Mouse (Mus musculus) gastrocnemius, adult 2 months (tissue): ENCODE results near the gene Strbp. TPM values are rescaled to one million over a fixed set of nuclear protein-coding genes. Genes with fewer than 3 reads are reported as not detected.

ENCODE experiments used
- DNase-seq: peaks from one replicate; pipeline ENCODE4 v3.0.0; 2022
- H3K27ac ChIP-seq: fragments of 200-600 bp; 2 replicates; pipeline ENCODE4 v1.8.1; 2022; ENCODE audit warnings: mild to moderate bottlenecking
- H3K4me3 ChIP-seq: fragments of 200-600 bp; 2 replicates; pipeline ENCODE4 v1.8.1; 2022; ENCODE audit warnings: mild to moderate bottlenecking, moderate library complexity
- CTCF ChIP-seq: fragments of 200-600 bp; IDR thresholded peaks from 2 replicates; pipeline ENCODE4 v1.8.1; 2022; ENCODE audit warnings: antibody characterized with exemption, mild to moderate bottlenecking, moderate library complexity
- intact Hi-C: fragments of 180-260 bp; cut with DNase I; formaldehyde crosslinking; loops from one replicate; pipeline ENCODE4 v1.15.1; 2025
- total RNA-seq, 2 experiments: library from RNA; stranded (reverse); gene quantifications; 2 replicates each; pipeline ENCODE4 v1.2.3; 2021

Gene Strbp
- total RNA-seq, 2 experiments from 2014 or later: 20.1 to 22.4 TPM

- peak; percentile 30; the same call in 1 of the 2 replicates for TF ChIP-seq CTCF
- no peak overlapping the region for H3K27ac ChIP-seq
- H3K4me3 ChIP-seq: no peak overlapping the region
- DNase-seq: no peak
- intact Hi-C loops: no loop called here
Observed at GRCm38 (mm10) chr2:37684864-37685263, 18.8 kb downstream of the Strbp start.

- H3K4me3 ChIP-seq: no peak overlapping the region
- DNase-seq: no peak
- intact Hi-C loops: no loop called here
- no peak overlapping the region for H3K27ac ChIP-seq
- no peak for TF ChIP-seq CTCF
Observed at GRCm38 (mm10) chr2:37682197-37682811, 21.4 kb downstream of the Strbp start.

GRCm38 (mm10) chr2:37651086-37651485 is 52.6 kb downstream of the Strbp start:
- no peak for TF ChIP-seq CTCF
- no peak overlapping the region for H3K27ac ChIP-seq
- H3K4me3 ChIP-seq: no peak overlapping the region
- no peak for DNase-seq
- intact Hi-C loops: no loop called here

- Histone ChIP-seq H3K4me3 (no peak overlapping the region), H3K27ac (no peak overlapping the region)
- no peak for DNase-seq
- no peak for TF ChIP-seq CTCF
- intact Hi-C loops: no loop called here
Observed at GRCm38 (mm10) chr2:37649590-37649989, 54.1 kb downstream of the Strbp start.

GRCm38 (mm10) chr2:37648966-37649365 is 54.7 kb downstream of the Strbp start:
- TF ChIP-seq CTCF: no peak
- Histone ChIP-seq H3K4me3 (no peak overlapping the region), H3K27ac (no peak overlapping the region)
- no peak for DNase-seq
- intact Hi-C loops: no loop called here

- intact Hi-C loops: no loop called here
- Histone ChIP-seq H3K27ac (no peak overlapping the region), H3K4me3 (no peak overlapping the region)
- TF ChIP-seq CTCF: no peak
- DNase-seq: no peak
Observed at GRCm38 (mm10) chr2:37623343-37623742, 80.3 kb downstream of the Strbp start.

- intact Hi-C loops: no loop called here
- Histone ChIP-seq H3K27ac (no peak overlapping the region), H3K4me3 (no peak overlapping the region)
- DNase-seq: no peak
- no peak for TF ChIP-seq CTCF
Observed at GRCm38 (mm10) chr2:37587919-37588318, 115.7 kb downstream of the Strbp start.

- no peak for DNase-seq
- intact Hi-C loops: no loop called here
Observed at GRCm38 (mm10) chr2:37578185-37578584, 125.5 kb downstream of the Strbp start.

GRCm38 (mm10) chr2:37576661-37577060 is 127.0 kb downstream of the Strbp start:
- intact Hi-C loops: no loop called here
- no peak for TF ChIP-seq CTCF
- Histone ChIP-seq H3K27ac (no peak overlapping the region), H3K4me3 (no peak overlapping the region)
- no peak for DNase-seq

More at GRCm38 (mm10) chr2:37578185-37578584, 125.5 kb downstream of the Strbp start:
- Histone ChIP-seq H3K4me3 (no peak overlapping the region), H3K27ac (no peak overlapping the region)
- TF ChIP-seq CTCF: no peak

- Histone ChIP-seq H3K4me3 (no peak overlapping the region), H3K27ac (no peak overlapping the region)
- no peak for DNase-seq
- TF ChIP-seq CTCF: no peak
- intact Hi-C loops: no loop called here
Observed at GRCm38 (mm10) chr2:37572141-37572540, 131.5 kb downstream of the Strbp start.

- intact Hi-C loops: no loop called here
- H3K27ac ChIP-seq: no peak overlapping the region
- TF ChIP-seq CTCF: no peak
- no peak for DNase-seq
- H3K4me3 ChIP-seq: no peak overlapping the region
Observed at GRCm38 (mm10) chr2:37570703-37571102, 133.0 kb downstream of the Strbp start.

- intact Hi-C loops: no loop called here
- no peak overlapping the region for H3K27ac ChIP-seq
- no peak for DNase-seq
- no peak for TF ChIP-seq CTCF
- no peak overlapping the region for H3K4me3 ChIP-seq
Observed at GRCm38 (mm10) chr2:37569888-37570287, 133.8 kb downstream of the Strbp start.

- intact Hi-C loops: no loop called here
- TF ChIP-seq CTCF: no peak
Observed at GRCm38 (mm10) chr2:37566035-37566434, 137.6 kb downstream of the Strbp start.

GRCm38 (mm10) chr2:37565579-37565978 is 138.1 kb downstream of the Strbp start:
- Histone ChIP-seq H3K27ac (no peak overlapping the region), H3K4me3 (no peak overlapping the region)
- TF ChIP-seq CTCF: no peak
- intact Hi-C loops: no loop called here
- DNase-seq: no peak

More at GRCm38 (mm10) chr2:37566035-37566434, 137.6 kb downstream of the Strbp start:
- DNase-seq: no peak
- no peak overlapping the region for H3K27ac ChIP-seq
- no peak overlapping the region for H3K4me3 ChIP-seq
